Mouse (Mus musculus): Measurements from ENCODE around the gene B3gnt3. TPM values are rescaled to one million over a fixed set of nuclear protein-coding genes. Genes with fewer than 3 reads are reported as not detected.
"Not testable (repeated sequence)": the region's sequence is repeated elsewhere in the genome, so short reads cannot be mapped to it uniquely, and the experiment has no call there.

B3gnt3 gene
- total RNA-seq, 2 experiments from 2014 or later: 5.2 to 5.5 TPM

DNA sequence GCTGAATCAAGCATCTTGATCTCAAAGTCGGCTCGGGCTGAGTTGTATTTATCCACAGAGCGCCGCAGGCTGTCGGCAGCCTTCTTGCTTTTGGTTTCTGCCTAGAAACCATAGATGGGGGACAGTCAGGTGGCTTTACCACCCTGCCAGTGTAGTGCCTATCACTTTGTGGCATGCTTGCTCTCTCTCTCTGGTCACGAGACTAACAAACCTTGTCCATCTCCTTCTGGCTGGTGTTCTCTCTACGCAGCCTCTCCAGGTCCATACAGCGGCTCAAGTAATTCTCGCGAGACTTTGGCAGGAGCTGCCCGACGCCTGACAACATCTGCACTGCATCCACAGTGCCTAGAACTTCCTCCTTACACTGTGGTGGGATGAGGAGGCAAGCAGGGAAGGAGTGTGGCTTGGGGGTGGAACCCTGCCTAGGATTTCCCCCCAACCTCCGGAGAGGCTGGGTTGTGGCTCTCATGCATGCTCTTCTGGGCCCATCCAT lies 15.0 kb upstream of the B3gnt3 start:
- DNase-seq: no peak
- intact Hi-C loops (cut with DNase I; ENCODE audit: low total_unique reads): no loop called here

DNA sequence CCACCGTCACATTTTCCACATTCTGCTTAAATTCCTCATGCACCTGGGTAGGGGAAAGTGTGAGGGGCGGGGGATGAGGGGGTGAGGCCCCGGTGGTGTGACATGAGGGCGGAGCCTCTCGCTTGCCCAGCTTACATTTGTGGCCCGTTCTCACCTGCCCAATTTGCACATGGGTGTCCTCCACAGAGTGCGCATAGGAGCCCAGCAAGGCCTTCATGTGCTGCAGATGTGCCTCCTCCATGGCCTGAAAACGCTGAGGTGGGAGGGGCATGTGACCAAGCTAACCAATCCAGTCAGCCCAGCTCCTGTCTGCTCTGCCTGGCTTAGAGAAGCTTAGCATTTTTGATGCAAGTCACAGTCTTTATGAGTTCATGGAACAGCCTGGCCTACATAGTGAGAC lies 13.9 kb upstream of the B3gnt3 start:
- intact Hi-C loops (cut with DNase I; ENCODE audit: low total_unique reads): no loop called here
- DNase-seq: no peak

DNA sequence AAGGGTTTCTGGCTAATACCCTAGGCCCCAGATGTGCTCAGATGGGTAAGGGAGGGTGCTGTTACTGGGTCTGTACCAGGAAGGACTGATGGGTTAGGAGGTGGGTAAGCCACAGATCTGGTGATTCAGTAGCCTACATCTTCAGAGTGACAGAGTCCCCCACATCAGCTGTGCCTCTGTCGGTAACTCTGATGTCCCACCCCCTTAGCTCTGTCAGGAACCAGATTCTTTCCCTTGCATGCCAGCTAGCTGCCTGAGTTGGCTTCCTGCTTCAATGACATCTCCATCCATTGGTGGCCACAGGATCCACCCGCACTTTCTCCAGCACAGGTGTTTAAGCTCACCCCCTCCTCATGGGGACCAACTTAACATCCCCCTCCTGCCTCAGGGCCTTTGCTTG lies 10.0 kb upstream of the B3gnt3 start:
- intact Hi-C loops (cut with DNase I; ENCODE audit: low total_unique reads): no loop called here

DNA sequence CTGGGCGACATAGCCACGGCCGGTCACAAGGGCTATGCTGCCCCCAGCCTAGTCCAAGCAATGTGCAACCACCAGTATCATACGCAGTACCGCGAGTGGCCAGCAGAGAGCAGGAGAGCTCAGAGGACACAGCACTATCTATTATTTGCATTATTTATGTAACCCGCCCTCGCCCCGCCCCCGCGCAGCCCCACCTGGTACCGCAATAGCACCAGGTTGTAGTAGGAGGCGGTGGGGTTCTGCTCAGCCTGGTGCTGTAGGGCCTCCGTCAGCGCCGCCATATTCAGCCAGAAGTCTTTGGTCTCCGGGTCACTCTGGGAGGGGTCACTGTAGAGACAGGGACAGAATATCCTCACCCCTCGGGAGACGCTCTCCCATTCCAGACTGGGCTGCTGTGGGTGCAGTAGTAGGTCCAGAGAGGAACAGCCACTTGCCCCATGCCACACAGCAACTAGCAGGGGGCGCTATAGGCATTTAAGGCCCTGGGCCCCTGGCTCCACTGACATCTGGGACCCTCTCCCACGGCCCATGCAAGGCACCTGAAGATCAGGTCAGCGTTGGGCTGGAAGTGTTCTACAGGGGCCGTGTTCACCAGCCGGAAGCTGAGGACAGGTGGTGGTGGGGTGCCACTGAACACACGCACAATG lies 8.3 kb upstream of the B3gnt3 start:
- peak; percentile 54 for DNase-seq
- intact Hi-C loops (cut with DNase I; ENCODE audit: low total_unique reads): loop anchor here (2.0 kb wide), 1 partner anchor 257 kb away; no protein-coding TSS in a partner anchor

More for the DNA sequence above, 10.0 kb upstream of the B3gnt3 start:
- no peak for DNase-seq

DNA sequence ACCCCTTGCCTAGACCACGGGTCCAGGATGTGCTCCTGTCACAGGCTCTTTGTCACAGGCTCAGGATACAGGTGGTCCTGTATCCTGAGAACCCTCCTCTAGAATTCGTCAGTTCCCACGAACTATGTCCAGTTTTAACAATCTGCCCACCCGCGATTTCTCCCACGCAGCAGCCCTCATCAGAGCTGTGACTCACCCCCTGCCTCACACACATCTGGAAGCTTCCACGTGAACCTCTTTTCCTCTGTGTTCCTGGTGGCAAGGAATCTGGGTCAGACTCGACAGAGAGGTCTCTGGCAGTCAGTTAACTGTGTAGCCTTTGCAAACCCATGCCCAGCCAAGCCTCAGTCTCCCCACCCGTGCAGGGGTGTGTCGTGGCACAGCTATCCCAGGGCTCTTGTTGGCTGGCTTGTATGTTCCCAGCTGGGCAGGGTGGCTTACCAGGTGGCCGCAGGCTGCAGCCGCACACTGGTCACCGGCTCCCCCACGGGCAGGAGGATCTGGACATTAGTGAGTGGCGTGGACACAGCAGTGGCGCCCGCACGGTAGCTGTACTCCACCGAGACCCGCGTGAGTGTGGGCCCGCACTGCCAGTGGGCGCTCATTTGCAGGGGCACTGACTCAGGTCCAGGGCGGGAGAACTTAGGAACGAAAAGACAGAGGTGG lies 7.7 kb upstream of the B3gnt3 start:
- intact Hi-C loops (cut with DNase I; ENCODE audit: low total_unique reads): loop anchor here (2.0 kb wide), 1 partner anchor 258 kb away; no protein-coding TSS in a partner anchor
- no peak for DNase-seq

DNA sequence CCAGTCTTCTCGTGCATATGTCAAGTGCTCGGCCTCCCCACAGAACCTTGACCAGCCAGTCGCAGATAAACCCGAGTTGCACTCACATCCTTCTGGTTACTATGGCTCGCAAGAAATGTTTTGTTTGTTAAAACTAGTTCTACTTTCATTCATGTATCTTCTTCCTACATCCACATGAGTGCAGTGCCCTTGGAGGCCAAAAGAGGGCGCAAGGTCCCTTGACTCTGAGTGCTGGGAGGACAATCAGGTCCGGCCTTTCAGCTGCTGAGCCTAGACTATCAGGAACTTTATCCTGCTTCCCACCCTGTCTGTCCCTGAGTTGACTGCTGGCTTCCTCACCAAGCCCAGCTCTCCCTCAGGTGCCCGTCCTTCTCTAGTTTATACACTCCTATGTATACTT lies 6.3 kb upstream of the B3gnt3 start:
- DNase-seq: no peak
- intact Hi-C loops (cut with DNase I; ENCODE audit: low total_unique reads): loop anchor here (2.0 kb wide), 1 partner anchor 259 kb away; no protein-coding TSS in a partner anchor

DNA sequence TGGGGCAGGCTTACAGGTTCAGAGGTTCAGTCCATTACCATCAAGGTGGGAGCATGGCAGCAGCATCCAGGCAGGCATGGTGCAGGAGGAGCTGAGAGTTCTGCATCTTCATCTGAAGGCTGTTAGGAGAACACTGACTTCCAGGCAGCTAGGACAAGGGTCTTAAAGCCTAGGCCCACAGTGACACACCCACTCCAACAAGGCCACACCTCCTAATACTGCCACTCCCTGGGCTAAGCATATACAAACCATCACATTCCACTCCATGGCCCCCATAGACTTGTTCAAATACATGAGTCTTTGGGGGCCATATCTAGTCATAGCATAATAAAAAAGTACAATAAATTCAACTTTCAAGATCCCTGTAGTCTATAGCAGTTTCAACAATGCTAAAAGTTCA lies 1.8 kb upstream of the B3gnt3 start:
- DNase-seq; intact Hi-C loops (cut with DNase I; ENCODE audit: low total_unique reads): not testable (repeated sequence)

DNA sequence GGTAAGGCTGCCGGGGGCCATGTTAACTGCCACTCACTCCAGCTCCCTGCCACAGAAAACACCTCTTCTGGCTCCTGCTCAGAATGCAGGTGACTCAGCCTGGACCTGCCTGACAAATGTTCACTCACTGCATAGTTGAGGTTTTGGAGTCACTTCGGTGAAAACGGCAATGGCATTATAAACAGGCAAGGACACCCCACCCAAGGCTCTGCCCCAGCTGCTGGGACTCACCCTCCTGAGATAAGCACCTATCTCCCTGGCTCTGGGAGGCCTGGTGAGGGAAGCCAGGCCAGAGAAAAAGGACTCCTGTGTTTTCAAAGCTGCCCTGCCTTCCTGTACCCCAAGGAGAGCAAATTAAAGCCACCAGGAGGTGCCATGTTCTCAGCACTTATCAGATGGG lies 1.3 kb upstream of the B3gnt3 start:
- DNase-seq: no peak
- intact Hi-C loops (cut with DNase I; ENCODE audit: low total_unique reads): no loop called here

DNA sequence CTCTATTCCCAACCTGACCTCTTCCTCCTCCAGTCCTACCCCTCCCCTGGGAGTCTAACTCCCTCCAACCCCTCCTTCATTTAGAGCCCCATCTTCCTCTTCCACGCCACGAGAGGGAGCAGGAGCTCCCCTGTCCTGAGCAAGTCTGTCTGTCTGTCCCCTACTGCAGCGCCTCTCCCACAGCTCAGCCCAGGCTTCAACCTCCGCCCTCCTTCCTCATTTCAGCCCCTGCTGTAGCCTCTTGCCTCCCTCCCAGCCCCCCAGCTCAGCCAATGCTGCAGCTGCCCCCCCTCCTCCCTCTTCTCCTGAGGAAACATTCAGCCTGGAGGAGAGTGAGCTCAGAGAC lies 471 bp upstream of the B3gnt3 start:
- no peak for DNase-seq
- intact Hi-C loops (cut with DNase I; ENCODE audit: low total_unique reads): no loop called here

DNA sequence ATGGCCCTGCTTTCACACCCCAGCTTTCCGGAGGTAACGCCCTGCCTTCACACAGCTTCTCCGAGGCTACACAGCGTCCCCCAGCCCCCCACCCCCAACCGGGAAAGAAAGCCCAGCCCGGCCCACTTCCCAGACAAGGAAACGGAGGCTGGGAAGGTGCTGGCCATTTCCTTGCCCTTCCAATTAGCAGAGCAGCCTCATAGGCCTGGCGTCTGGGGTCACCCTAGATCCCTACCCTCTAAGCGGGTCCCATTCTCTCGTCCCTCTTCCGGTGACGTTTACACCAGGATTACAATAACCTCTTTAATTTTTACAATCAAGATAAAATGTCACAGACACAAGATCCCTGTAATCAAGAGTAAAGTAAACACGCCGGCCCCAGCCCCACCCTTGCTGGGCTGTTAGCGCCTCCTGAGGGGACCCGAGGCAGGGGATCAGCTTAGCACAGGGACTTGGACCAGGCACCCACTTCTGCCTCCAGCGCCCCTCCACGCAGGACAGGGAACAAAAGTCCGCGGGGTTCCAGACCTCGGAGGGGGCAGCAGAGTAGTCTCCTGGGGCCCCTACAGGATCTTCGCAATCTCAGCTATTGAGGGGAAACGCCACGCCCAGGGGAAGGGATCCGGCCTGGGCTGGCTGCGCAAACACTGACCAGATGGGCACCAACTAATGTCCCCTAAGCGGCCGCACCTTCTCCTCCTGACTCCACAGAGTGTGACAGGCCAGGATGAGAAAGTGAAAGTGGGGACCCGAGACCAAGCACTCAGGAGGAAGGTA lies 908 bp downstream of the B3gnt3 start:
- no peak for DNase-seq
- intact Hi-C loops (cut with DNase I; ENCODE audit: low total_unique reads): no loop called here

DNA sequence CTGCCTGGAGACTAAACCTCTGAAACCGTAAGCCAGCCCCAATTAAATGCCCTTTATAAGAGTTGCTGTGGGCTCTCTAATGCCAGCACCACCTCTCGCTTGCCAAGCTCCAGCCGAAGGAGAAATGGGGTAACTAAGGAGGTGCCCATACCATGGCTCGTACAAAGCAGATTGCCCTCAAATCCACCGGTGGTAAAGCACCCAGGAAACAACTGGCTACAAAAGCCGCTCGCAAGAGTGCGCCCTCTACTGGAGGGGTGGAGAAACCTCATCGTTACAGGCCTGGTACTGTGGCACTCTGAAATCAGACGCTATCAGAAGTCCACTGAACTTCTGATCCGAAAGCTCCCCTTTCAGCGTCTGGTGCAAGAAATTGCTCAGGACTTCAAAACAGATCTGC lies 6.1 kb downstream of the B3gnt3 start:
- intact Hi-C loops (cut with DNase I; ENCODE audit: low total_unique reads); DNase-seq: not testable (repeated sequence)

DNA sequence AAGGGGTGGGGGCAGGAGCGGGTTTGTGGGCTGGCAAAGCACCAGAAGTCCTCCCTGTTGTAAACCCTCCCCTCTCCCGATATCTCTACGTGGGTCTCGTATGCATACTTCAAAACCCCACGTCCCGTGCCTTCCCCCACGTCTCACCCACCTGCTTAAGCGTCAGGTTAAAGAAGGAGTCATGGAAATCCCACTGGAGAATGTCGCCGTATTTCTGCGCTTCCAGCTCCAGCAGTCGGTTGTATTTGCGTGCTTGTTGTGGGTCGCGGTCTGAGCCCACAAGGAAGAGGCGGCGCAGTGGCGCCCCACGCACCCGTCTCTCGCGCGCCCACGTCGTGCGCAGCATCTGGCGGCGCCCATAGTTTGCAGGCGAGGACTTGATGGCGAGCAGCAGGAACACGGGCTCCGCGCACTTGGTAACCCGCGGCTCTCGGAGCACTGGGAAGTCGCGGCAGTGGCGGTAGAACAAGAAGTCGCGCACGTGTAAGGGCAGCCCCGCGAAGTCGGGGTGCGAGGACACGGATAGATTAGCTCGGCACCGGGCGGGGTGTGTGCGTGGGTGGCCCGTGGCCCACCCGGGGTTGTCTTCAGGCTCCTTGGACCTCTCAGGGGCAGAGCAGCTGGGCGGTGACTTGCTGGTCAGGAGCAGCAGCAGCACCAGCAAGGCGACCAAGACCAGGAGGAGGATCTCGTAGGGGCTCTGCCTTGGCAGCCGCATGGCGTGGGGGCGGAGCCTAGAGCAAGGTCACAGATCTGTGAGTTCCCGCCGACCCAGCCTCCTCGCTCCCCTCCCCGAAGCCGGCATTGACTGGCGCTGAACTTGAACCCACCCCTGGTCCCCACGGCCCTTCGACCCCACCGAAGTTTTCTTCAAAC lies 8.2 kb downstream of the B3gnt3 start:
- intact Hi-C loops (cut with DNase I; ENCODE audit: low total_unique reads): no loop called here

DNA sequence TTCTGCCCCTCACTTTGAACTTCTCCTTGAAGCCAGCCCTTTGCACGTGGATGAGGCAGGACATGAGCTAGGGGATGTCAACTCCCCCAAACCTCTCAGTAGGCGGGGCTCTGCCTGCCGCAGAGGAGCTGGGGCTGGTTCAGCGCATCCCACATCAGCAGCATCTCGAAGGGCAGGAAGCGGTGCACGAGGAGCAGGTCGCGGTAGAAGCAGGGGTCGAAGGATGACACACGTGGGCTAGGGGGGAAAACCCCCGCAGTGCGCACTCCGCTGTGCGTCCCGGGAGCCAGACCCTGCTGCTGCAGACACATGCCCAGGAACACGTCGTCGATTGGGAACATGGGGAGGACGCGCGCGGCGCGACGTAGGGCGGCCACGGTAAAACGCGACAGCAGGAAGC lies 9.1 kb downstream of the B3gnt3 start:
- intact Hi-C loops (cut with DNase I; ENCODE audit: low total_unique reads): no loop called here

More for the DNA sequence above, 8.2 kb downstream of the B3gnt3 start:
- no peak for DNase-seq

DNA sequence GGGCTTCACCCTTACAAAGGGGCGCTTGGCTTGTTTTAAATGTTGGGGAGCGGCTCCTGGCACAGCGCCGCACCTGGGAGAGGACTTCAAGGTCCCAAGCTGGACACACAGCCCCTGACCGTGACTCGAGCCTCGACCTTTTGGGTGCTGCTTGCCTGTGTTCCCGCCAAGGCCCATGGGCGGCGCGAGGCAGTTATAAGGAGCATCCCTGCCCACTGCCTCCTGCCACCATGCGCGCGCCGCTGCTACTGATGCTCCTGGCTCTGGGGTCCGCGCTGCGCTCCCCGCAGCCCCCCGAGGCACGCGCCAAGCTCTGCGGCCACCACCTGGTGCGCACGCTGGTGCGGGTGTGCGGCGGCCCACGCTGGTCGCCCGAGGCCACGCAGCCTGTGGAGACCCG lies 12.6 kb downstream of the B3gnt3 start, which contains the start of gene Insl3:
TSS of gene Insl3 (plus strand) at position 187 of the 400 bp plus-strand sequence.
- no peak for DNase-seq
- intact Hi-C loops (cut with DNase I; ENCODE audit: low total_unique reads): no loop called here

More for the DNA sequence above, 9.1 kb downstream of the B3gnt3 start:
- DNase-seq: no peak

DNA sequence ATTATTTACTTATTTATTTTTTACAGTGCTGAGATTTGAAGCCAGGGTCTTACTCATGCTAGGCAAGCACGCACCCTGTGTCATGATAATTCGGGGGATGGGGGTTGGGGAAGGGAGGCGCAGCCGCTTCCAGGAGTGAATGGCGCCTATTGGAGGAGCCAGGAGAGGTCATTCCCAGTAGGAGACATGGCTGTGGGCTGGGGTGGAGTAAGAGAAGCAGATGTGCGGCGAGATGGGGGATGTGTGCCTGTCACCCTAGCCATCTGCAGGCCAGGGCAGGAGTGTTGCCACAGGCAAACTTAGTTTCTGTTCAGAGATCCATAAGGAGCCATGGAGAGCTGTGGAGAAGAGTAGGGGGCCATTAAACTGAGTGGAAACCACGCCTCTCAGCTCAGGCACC lies 14.0 kb downstream of the B3gnt3 start:
- DNase-seq: no peak
- intact Hi-C loops (cut with DNase I; ENCODE audit: low total_unique reads): no loop called here

DNA sequence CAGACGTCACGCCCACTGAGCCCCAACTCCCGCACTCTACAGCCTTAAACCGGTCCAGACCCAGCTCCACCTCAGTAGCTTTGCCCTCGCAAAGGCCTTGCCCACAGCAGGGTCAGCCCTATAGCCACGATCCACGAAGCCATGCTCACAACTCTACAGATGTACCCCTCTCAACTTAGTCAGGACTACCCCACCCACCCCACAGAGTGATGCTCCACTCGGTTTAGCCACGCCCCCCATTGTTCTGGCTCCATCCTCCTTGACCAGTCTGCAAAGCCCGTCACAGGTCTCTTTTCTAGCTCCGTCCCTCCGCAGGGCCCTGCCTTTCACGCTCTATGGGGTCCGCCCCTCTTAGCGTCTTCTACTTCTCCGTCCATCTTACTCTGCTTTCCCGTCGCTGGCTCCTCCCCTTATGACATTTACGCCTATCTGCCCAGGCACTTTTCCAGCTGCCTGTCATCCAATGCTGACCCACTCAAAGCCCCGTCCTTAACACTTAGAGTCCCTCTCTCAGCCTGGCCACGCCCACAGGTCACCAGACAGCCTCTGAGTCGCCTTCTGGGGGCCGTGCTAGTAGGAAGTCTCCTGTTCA lies 15.3 kb downstream of the B3gnt3 start:
- intact Hi-C loops (cut with DNase I; ENCODE audit: low total_unique reads): no loop called here
- DNase-seq: no peak

DNA sequence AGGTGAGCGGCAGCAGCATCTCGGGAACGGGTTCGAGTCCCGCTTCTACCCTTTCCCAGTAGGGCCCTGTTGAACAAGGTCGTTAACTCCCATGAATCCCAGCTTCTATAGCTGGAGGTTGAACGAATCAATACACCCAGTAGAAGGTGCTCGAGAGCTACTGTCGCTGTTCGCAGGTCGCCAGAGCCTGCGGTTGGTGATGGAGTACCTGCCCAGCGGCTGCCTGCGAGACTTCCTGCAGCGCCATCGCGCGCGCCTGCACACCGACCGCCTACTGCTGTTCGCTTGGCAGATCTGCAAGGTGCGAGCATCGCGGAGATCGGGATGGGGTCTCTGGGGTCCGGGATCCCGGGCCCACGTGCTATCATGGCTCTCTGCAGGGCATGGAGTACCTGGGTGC lies 16.0 kb downstream of the B3gnt3 start:
- DNase-seq: no peak
- intact Hi-C loops (cut with DNase I; ENCODE audit: low total_unique reads): no loop called here

DNA sequence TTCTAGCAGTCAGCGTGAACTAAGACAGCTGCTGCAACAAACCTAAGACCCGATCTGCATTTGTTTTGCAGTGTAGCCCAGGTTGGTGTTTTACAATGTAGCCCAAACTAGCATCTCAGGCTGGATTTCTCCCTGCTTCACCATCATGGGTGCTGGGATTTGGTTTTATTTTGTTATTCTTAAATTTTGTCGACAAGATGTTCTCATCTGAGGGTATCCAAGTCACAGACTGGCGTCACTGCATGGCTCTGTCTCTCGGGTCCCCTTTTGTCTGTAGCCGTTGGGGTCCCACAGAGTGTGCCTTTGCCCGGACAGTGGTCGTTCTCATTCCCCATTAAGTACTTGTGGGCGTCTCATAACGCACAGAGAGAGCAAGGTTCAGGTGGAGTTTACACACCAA lies 16.9 kb downstream of the B3gnt3 start:
- DNase-seq: no peak
- intact Hi-C loops (cut with DNase I; ENCODE audit: low total_unique reads): no loop called here

DNA sequence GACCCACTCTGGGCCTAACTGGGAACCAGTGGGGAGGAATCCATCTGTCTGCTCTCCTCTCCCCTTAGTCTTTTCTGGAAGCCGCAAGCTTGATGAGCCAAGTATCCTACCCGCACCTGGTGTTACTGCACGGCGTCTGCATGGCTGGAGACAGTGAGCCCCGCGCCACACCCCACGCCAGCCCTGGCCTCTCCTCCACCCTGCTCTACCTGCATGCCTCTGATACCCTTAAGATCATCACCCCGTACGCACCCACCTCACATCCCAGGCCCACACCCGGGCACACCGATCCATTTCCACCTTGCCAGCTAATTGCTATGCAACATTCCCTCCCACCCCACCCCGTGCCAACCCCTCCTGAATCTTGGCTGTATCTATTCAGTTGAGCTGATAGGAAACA lies 18.8 kb downstream of the B3gnt3 start:
- DNase-seq: no peak
- intact Hi-C loops (cut with DNase I; ENCODE audit: low total_unique reads): no loop called here

Measured in gastrocnemius, postnatal 14 days (tissue).